8 mouse cellular contexts compared by ENCODE assay signal in genomic region chr15:77842047-77842843, GRCm38 (mm10). TPM values are rescaled to one million over a fixed set of nuclear protein-coding genes. Genes with fewer than 3 reads are reported as not detected.
DNase-seq lines count a peak whose midpoint lies in the region; ATAC-seq and TF ChIP-seq lines count a peak whose summit lies in the region.

Gene Myh9, minus strand, starts transcription at chr15:77842175.

- H3K27ac ChIP-seq in bone marrow, adult 2 months (ENCODE audit: control insufficient read depth, insufficient read depth, low read depth, low read length, poor library complexity): peak within 1 kb of the TSS; percentile 98
- peak within 1 kb of the TSS; percentile 93 for H3K27ac ChIP-seq in embryonic facial prominence, embryonic 15.5 days (replicated peaks)
- peak within 1 kb of the TSS; percentile 77 for H3K27ac ChIP-seq in limb, embryonic 14.5 days (replicated peaks; ENCODE audit: low read depth, low read length)
- peak within 1 kb of the TSS; percentile 73 for H3K27ac ChIP-seq in midbrain, postnatal 0 days (ENCODE audit: low read depth, low read length)

- no peaks in the 10 kb centered on the region for H3K36me3 ChIP-seq in embryonic facial prominence, embryonic 15.5 days
- H3K36me3 ChIP-seq in limb, embryonic 14.5 days (ENCODE audit: control insufficient read depth, insufficient read depth, low read length): no peaks in the 10 kb centered on the region
- no peaks in the 10 kb centered on the region for H3K36me3 ChIP-seq in midbrain, postnatal 0 days (ENCODE audit: insufficient read depth, low read length)

- ATAC-seq in embryonic facial prominence, embryonic 15.5 days (ENCODE audit: insufficient number of reproducible peaks, low FRiP score, low TSS enrichment, low read depth): peak; percentile 97
- ATAC-seq in limb, embryonic 14.5 days (ENCODE audit: low FRiP score, low read depth): peak; percentile 98
- ATAC-seq in midbrain, postnatal 0 days (ENCODE audit: low FRiP score): peak; percentile 99

- peak; percentile 98 for TF ChIP-seq POLR2A in bone marrow, adult 2 months (IDR thresholded peaks at IDR 0.05; ENCODE audit: borderline replicate concordance, control insufficient read depth, low read depth, low read length)
- TF ChIP-seq POLR2A in limb, embryonic 14.5 days (IDR thresholded peaks at IDR 0.05; ENCODE audit: borderline replicate concordance, extremely low read depth, insufficient read depth, insufficient read length): peak; percentile 69; the same call in 1 of the 2 replicates

- no peaks in the 10 kb centered on the region for H3K27me3 ChIP-seq in embryonic facial prominence, embryonic 15.5 days
- H3K27me3 ChIP-seq in limb, embryonic 14.5 days (ENCODE audit: control insufficient read depth, insufficient read depth, low read length): no peaks in the 10 kb centered on the region
- no peaks in the 10 kb centered on the region for H3K27me3 ChIP-seq in midbrain, postnatal 0 days (ENCODE audit: insufficient read depth, low read length)

- peak within 1 kb of the TSS; percentile 91 for H3K9ac ChIP-seq in embryonic facial prominence, embryonic 15.5 days
- peak within 1 kb of the TSS; percentile 73 for H3K9ac ChIP-seq in limb, embryonic 14.5 days (ENCODE audit: low read depth, low read length, severe bottlenecking)
- H3K9ac ChIP-seq in midbrain, postnatal 0 days (replicated peaks; ENCODE audit: low read length, poor library complexity, severe bottlenecking): peak within 1 kb of the TSS; percentile 61

- peak; percentile 100 for DNase-seq in 416B (ENCODE audit: low read depth)
- peak; percentile 99 for DNase-seq in heart, adult 8-10 months (ENCODE audit: low spot score)
- DNase-seq in kidney, adult 9 months: peak; percentile 100
- peak; percentile 99 for DNase-seq in limb, embryonic 14.5 days (ENCODE audit: low spot score)
- DNase-seq in midbrain, postnatal 0 days (ENCODE audit: low spot score): peak; percentile 100
- DNase-seq in spleen, postnatal 14 days (ENCODE audit: low spot score in 2 of 2): peak; percentile 96 to 97

- peaks cover 15% of the 10 kb centered on the region for H3K4me1 ChIP-seq in bone marrow, adult 2 months (ENCODE audit: control insufficient read depth, insufficient read depth, low read length)
- peaks cover 45% of the 10 kb centered on the region for H3K4me1 ChIP-seq in embryonic facial prominence, embryonic 15.5 days
- H3K4me1 ChIP-seq in limb, embryonic 14.5 days (ENCODE audit: control insufficient read depth, insufficient read depth, low read length): peaks cover 36% of the 10 kb centered on the region
- peaks cover 8% of the 10 kb centered on the region; the same call in 1 of the 2 replicates for H3K4me1 ChIP-seq in midbrain, postnatal 0 days (ENCODE audit: insufficient read depth, low read length)

- H3K4me3 ChIP-seq in bone marrow, adult 2 months (replicated peaks; ENCODE audit: control insufficient read depth, low read depth, low read length): peak within 1 kb of the TSS; percentile 96
- H3K4me3 ChIP-seq in embryonic facial prominence, embryonic 15.5 days (replicated peaks): peak within 1 kb of the TSS; percentile 92
- peak within 1 kb of the TSS; percentile 72 for H3K4me3 ChIP-seq in limb, embryonic 14.5 days (replicated peaks; ENCODE audit: low read length)
- peak within 1 kb of the TSS; percentile 59 for H3K4me3 ChIP-seq in midbrain, postnatal 0 days (ENCODE audit: low read depth, low read length)

- WGBS in bone marrow, adult 2 months: under 1% methylated on average over 46 of the region's 46 CpGs
- WGBS in embryonic facial prominence, embryonic 15.5 days: under 1% methylated on average over 43 of the region's 46 CpGs
- under 1% methylated on average over 43 of the region's 46 CpGs for WGBS in limb, embryonic 14.5 days
- 0% methylated on average over 44 of the region's 46 CpGs for WGBS in midbrain, postnatal 0 days

- no peaks in the 10 kb centered on the region for H3K9me3 ChIP-seq in embryonic facial prominence, embryonic 15.5 days (replicated peaks)
- H3K9me3 ChIP-seq in limb, embryonic 14.5 days (ENCODE audit: control insufficient read depth, low read length): no peaks in the 10 kb centered on the region
- no peaks in the 10 kb centered on the region for H3K9me3 ChIP-seq in midbrain, postnatal 0 days (ENCODE audit: low read length)

- TF ChIP-seq CTCF in bone marrow, adult 2 months (IDR thresholded peaks at IDR 0.05; ENCODE audit: control insufficient read depth, insufficient read depth, low read length): no peak
- no peak for TF ChIP-seq CTCF in midbrain, postnatal 0 days (IDR thresholded peaks at IDR 0.05)

- peak within 1 kb of the TSS; percentile 85 for H3K4me2 ChIP-seq in embryonic facial prominence, embryonic 15.5 days (replicated peaks)
- peak within 1 kb of the TSS; percentile 87 for H3K4me2 ChIP-seq in limb, embryonic 14.5 days (replicated peaks; ENCODE audit: low read depth, low read length, severe bottlenecking)
- H3K4me2 ChIP-seq in midbrain, postnatal 0 days (ENCODE audit: low read depth, low read length, poor library complexity, severe bottlenecking): peak within 1 kb of the TSS; percentile 88

RNA-seq across cellular contexts. Expression of gene Myh9, which starts in this region (rescaled TPM):
- 264 and 399 TPM in 2 replicates for polyA plus RNA-seq in bone marrow, adult 2 months (2011; ENCODE audit: insufficient read depth, insufficient read length, low replicate concordance, missing spikeins)
- polyA plus RNA-seq in embryonic facial prominence, embryonic 15.5 days (2015; fragmentation: Nextera tagmentation; extraction: Ambion mirVana): 41.1 and 41.7 TPM in 2 replicates
- total RNA-seq in heart, adult 8-10 months (2022): 100 to 1,000 TPM in 1 of 4 experiments, 10 to 100 TPM in 3; 72.5 to 127 (median 97.2) TPM
- 38.7 and 46.7 TPM in 2 replicates for polyA plus RNA-seq in limb, embryonic 14.5 days (2012; rRNA removed)
- 53.2 and 54.6 TPM in 2 replicates for polyA plus RNA-seq in limb, embryonic 14.5 days (2014; fragmentation: Nextera tagmentation; extraction: Ambion mirVana)
- 26.9 and 30.8 TPM in 2 replicates for total RNA-seq in midbrain, postnatal 0 days (2014; rRNA removed)
- polyA plus RNA-seq in midbrain, postnatal 0 days (2015; fragmentation: Nextera tagmentation; extraction: Ambion mirVana): 6.4 and 8.2 TPM in 2 replicates

Comparison
In these comparisons a context has a peak if more than half of its experiments do, and no peak if none do; other contexts are left out.
1. Peak in every context shown above with its lines: DNase-seq, ATAC-seq, H3K4me3 ChIP-seq and H3K27ac ChIP-seq.